Mouse (Mus musculus): Measurements from ENCODE around the gene Kcnab3. TPM values are rescaled to one million over a fixed set of nuclear protein-coding genes. Genes with fewer than 3 reads are reported as not detected.
"Not testable (repeated sequence)": the region's sequence is repeated elsewhere in the genome, so short reads cannot be mapped to it uniquely, and the experiment has no call there.

Kcnab3 gene
- total RNA-seq (2018; cell fraction: chromatin; rRNA removed), result under 1 TPM in 12 of 26 experiments, not detected in 14; 0.38 to 0.98 (median 0.74) TPM
- total RNA-seq (2018; cell fraction: cytosol; rRNA removed), result under 1 TPM in 25 of 26 experiments, not detected in 1; 0.06 to 0.25 (median 0.13) TPM
- 1 to 10 TPM in 1 of 26 experiments, under 1 TPM in 12, not detected in 13; 0.22 to 1.1 (median 0.39) TPM for total RNA-seq (2018; cell fraction: nucleus; rRNA removed)
- 0.11 to 0.33 TPM (median 0.23 TPM) in 3 replicates for polyA plus RNA-seq (2018)

DNA sequence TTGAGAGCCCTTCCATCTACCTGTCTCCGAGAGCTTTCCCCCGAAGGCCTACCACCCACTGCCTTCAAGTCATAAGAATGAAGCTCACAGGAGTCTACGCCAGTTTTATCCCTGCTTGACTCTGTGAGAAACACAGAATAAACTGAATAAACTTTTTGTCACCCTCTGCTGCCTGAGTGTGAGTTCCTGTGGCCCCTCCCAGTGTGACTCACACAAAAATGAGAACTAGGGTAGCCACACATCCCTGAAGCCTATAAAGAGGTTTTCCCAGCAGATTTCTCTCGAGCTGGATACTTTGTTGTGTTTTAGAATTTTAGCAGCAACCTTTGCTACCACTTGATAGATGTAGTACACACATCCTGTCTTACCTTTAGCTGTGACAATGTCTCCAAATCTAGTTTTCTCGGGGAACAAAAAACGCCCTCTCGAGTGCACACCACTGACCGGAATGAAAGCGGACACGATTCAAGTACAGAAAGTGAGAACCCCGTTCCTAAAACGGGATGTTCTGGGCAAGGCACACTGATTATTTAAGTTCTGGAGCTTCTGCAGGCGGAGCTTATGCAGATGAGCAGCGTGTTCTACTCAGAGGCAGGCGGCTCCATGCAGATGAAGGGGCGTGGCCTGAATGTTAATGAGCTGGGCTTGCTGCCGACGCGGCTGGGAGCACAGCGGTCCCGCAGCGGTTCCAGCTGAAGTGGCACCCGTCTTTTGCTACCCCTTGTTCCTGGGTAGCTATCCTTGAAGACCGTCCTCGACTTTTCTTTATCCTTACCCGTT is at the start of gene Kcnab3:
Kcnab3 (plus strand) TSS at position 631 of the 780 bp plus-strand sequence.
- 6% methylated on average over 26 of the region's 26 CpGs for WGBS (ENCODE audit: missing documents)
- H3K4me3 ChIP-seq (ENCODE audit: inconsistent target), result peak within 1 kb of the TSS; percentile 12; the same call in 1 of the 2 replicates
- peak within 1 kb of the TSS; percentile 82 for H3K27ac ChIP-seq

DNA sequence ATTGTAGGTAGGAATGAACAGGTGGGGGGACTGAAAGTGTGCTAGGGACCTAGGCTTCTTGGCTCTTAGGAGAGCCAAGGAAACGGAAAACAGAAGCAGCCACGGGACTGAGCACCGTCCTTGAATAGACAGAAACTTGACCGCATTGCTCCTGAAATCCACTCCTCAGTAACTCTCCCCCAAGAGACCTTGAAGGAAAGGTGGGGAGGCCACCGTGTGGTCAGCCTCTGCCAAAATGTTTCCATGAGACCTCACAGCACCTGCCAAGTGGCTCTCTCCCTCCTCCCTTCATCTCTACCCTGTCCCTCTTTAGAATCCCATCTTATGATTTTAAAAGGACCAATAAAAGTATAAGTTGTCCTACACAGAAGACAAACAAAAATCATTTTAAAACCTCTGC is 48.8 kb upstream of the Kcnab3 start:
- H3K36me3 ChIP-seq (ENCODE audit: inconsistent target), result no peaks in the 10 kb centered on the region
- no peaks in the 10 kb centered on the region for H3K79me2 ChIP-seq (ENCODE audit: inconsistent target)
- no peak overlapping the region for H3K27ac ChIP-seq
- H3K4me3 ChIP-seq (ENCODE audit: inconsistent target), result no peak overlapping the region
- WGBS (ENCODE audit: missing documents), result 89% methylated on average over 2 of the region's 5 CpGs

More for the DNA sequence above, at the start of gene Kcnab3:
- Histone ChIP-seq H3K36me3 (ENCODE audit: inconsistent target) (no peaks in the 10 kb centered on the region), H3K79me2 (ENCODE audit: inconsistent target) (peaks cover 11% of the 10 kb centered on the region)

DNA sequence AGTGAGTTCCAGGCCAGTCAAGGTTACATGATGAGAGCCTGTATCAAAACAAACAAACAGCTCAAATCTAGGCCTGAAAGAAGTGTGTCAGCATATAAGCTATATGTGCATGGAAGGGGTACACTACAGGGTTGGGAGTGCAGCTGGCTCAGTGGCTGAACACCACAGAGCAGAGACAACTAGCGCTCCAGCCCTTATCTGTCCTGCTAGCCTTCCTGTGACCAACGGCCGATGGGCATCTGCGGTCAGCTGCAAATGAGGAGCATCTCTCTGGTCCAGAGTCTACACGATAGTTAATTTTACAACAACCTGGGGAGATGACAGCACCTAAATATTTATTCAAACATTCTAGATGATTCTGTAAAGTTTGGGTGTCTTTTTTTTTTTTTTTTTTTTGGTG is 34.9 kb upstream of the Kcnab3 start:
- H3K4me3 ChIP-seq (ENCODE audit: inconsistent target), result no peak overlapping the region
- H3K36me3 ChIP-seq (ENCODE audit: inconsistent target), result no peaks in the 10 kb centered on the region
- no peaks in the 10 kb centered on the region for H3K79me2 ChIP-seq (ENCODE audit: inconsistent target)
- 99% methylated on average over 5 of the region's 5 CpGs for WGBS (ENCODE audit: missing documents)
- no peak overlapping the region for H3K27ac ChIP-seq

DNA sequence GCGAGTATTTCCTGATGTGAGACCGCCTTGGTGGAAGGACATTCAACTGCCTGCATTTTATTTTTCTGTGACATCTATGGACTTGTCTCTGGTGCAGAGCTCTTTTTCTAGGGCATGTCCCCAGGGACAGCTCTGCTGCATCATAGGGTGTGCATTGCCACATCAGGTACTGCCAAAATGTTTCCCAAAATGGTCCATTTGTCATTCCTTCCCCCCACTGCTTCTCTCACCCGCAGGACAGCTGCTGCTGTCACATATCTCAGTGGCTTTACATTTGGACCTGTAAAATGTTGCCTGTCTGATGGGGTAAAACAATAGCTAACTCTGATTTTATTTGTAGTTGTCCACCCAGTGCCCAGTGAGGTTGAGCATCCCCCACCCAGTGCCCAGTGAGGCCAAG is 30.8 kb upstream of the Kcnab3 start:
- Histone ChIP-seq H3K4me3 (ENCODE audit: inconsistent target) (no peak overlapping the region), H3K79me2 (ENCODE audit: inconsistent target) (no peaks in the 10 kb centered on the region), H3K36me3 (ENCODE audit: inconsistent target) (no peaks in the 10 kb centered on the region), H3K27ac (no peak overlapping the region)
- 83% methylated on average over 3 of the region's 3 CpGs for WGBS (ENCODE audit: missing documents)

DNA sequence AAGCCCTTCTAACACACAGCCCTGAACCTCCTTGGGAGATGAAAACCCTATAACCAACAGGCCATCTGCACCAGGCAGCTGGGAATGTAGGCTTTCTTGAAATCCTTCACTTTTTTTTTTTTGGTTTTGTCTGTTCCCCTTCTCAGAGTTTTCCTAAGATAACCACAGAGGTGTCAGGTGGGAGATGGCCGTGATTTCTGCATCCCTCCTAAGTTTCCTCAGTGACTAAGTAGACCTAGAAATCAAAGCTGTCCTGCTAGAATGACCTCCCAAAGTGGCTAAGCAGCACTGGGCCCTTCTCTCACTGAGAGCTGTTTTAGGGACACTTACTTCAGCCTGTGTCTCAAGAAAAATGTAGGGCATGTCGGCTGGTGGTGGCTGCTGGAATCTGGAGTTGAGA is 28.3 kb upstream of the Kcnab3 start:
- Histone ChIP-seq H3K27ac (no peak overlapping the region), H3K79me2 (ENCODE audit: inconsistent target) (no peaks in the 10 kb centered on the region), H3K4me3 (ENCODE audit: inconsistent target) (no peak overlapping the region), H3K36me3 (ENCODE audit: inconsistent target) (no peaks in the 10 kb centered on the region)
- WGBS (ENCODE audit: missing documents), result 96% methylated on average over 2 of the region's 2 CpGs

DNA sequence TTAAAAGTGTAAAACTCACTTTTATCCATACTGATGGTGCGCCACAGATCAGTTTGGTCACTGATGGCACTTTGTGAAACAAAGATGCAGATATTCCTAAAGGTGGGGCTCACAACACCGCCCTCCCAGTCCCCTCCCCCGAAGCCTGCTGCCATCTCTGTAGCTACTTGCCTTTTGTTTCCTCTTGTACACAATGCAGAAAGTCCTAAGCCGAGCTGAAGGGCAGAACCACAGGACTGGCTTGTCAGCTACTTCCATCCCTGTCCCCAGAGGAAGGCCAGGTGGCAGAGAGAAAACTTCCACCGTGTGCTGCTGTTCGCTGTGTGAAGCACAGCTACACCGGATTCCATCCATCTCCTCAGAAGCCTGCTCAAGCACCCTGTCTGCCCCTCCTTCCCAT is 27.8 kb upstream of the Kcnab3 start:
- no peaks in the 10 kb centered on the region for H3K79me2 ChIP-seq (ENCODE audit: inconsistent target)
- H3K4me3 ChIP-seq (ENCODE audit: inconsistent target), result no peak overlapping the region
- no peaks in the 10 kb centered on the region for H3K36me3 ChIP-seq (ENCODE audit: inconsistent target)
- no peak overlapping the region for H3K27ac ChIP-seq
- WGBS (ENCODE audit: missing documents), result 96% methylated on average over 7 of the region's 7 CpGs

DNA sequence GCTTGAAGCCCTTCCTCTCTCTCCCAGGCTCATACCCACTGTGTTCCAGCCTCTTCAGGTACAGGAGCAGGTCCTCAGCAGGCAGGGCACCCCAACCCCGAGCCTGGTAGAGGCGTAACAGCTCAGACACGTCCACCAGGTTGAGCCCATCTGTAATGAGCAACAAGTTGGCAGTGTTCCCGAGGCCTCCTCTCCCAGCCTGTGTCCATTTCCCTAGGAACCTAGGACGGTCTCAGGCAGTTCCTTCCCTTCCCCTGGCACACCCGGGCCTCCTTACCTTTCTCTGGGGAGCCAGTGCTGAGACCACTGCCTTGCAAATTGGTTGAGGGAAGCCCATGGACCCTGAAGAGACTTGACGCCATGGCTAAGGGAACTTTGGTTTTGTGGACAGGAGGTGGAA is 23.2 kb upstream of the Kcnab3 start:
- no peaks in the 10 kb centered on the region for H3K36me3 ChIP-seq (ENCODE audit: inconsistent target)
- H3K4me3 ChIP-seq (ENCODE audit: inconsistent target), result no peak overlapping the region
- 89% methylated on average over 7 of the region's 7 CpGs for WGBS (ENCODE audit: missing documents)
- no peaks in the 10 kb centered on the region for H3K79me2 ChIP-seq (ENCODE audit: inconsistent target)
- no peak overlapping the region for H3K27ac ChIP-seq

DNA sequence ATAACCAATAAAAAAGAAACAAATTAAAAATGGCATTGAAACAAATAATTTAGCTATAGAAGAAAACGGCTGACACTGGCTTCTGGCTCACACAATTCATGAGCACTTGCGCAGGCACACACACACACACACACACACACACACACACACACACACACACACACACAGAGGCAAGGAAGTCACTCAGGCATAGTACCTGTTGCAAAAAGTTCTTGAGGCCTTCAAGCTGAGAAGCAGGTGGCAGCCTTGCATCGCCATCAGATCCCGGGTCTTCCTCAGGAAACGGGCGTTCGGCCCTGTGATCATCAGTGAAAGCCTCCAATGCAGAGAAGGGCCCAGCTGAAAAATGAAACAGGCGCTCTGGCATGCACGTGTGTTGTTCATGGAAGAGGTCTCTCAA is 20.8 kb upstream of the Kcnab3 start:
- H3K36me3 ChIP-seq (ENCODE audit: inconsistent target), result 0 out of 2 replicates have a peak, but pooled peaks cover 5% of the 10 kb centered on the region
- WGBS (ENCODE audit: missing documents), result 94% methylated on average over 7 of the region's 9 CpGs

DNA sequence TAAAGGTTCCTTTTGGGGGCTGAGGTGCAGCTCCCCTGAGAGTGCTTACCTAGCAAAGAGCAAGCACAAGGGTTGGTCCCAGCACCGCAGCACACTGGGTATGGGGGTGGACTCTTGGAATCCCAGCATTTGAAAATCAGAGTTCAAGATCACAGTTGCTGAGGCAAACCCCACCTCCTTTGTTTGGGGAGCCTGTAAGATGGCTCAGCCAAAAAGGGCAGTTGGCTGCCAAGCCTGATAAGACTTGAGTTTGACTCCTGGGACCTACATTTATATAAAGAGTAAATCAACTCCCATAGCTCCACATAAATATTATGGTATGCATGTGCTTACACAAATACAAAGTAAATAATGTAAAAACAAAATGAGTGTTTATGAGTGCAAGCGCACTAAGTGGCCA is 20.0 kb upstream of the Kcnab3 start:
- Histone ChIP-seq H3K4me3 (ENCODE audit: inconsistent target) (no peak overlapping the region), H3K27ac (no peak overlapping the region), H3K79me2 (ENCODE audit: inconsistent target) (no peaks in the 10 kb centered on the region), H3K36me3 (ENCODE audit: inconsistent target) (0 out of 2 replicates have a peak, but pooled peaks cover 5% of the 10 kb centered on the region)
- 100% methylated on average over 2 of the region's 2 CpGs for WGBS (ENCODE audit: missing documents)

More for the DNA sequence above, 20.8 kb upstream of the Kcnab3 start:
- no peak overlapping the region for H3K27ac ChIP-seq
- no peak overlapping the region for H3K4me3 ChIP-seq (ENCODE audit: inconsistent target)
- no peaks in the 10 kb centered on the region for H3K79me2 ChIP-seq (ENCODE audit: inconsistent target)

DNA sequence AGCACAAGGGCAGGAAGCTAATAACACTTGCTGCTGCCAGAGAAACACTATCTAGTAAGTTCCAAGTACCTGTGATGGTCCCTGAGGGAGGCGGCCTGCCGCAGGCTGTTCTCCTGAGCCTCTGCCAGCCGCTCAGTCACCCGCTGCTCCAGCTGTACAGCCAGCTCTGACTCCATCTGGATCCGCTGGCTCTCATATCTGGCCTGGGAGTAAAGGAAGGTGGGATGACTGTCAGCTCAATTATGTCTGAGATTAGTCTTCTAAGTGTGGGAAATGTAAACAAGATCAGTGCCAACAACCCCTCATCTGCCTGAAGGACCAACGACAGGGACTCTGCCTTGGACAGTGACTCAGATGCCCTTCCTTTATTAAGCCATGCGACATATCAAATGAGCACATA is 14.8 kb upstream of the Kcnab3 start:
- Histone ChIP-seq H3K36me3 (ENCODE audit: inconsistent target) (0 out of 2 replicates have a peak, but pooled peaks cover 5% of the 10 kb centered on the region), H3K79me2 (ENCODE audit: inconsistent target) (no peaks in the 10 kb centered on the region), H3K4me3 (ENCODE audit: inconsistent target) (no peak overlapping the region), H3K27ac (no peak overlapping the region)
- 96% methylated on average over 7 of the region's 7 CpGs for WGBS (ENCODE audit: missing documents)

DNA sequence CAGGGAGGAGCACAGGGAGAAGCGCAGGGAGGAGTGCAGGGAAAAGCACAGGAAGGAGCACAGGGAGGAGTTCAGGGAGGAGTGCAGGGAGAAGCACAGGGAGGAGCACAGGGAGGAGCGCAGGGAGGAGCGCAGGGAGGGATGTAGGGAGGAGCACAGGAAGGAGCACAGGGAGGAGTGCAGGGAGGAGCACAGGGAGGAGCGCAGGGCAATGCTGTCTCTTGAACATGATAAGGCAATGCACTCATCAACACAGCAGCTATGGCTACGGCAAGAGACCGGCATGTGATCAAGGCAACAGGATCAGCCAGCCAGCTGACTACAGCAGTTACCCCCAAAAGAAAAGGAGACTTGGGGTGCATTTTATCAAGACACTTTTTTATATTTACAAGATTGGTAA is 9.7 kb upstream of the Kcnab3 start:
- Histone ChIP-seq H3K79me2 (ENCODE audit: inconsistent target) (no peaks in the 10 kb centered on the region), H3K4me3 (ENCODE audit: inconsistent target) (no peak overlapping the region), H3K27ac (no peak overlapping the region), H3K36me3 (ENCODE audit: inconsistent target) (no peaks in the 10 kb centered on the region)
- WGBS (ENCODE audit: missing documents), result 97% methylated on average over 6 of the region's 6 CpGs

DNA sequence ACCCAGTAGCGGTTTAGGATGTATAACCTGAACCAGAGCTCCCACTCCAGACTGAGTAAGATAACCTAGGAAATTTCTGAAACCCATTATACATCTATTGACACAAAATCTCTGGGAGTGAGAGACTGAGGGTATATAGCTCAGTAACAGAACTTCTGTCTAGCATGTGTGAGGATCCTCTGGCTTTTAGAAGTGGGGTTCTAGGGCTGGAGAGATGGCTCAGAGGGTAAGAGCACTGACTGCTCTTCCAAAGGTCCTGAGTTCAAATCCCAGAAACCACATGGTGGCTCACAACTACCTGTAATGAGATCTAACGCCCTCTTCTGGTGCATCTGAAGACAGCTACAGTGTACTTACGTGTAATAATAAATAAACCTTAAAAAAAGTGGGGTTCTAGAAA is 8.1 kb upstream of the Kcnab3 start:
- not testable (repeated sequence) for H3K27ac ChIP-seq; H3K4me3 ChIP-seq (ENCODE audit: inconsistent target); H3K79me2 ChIP-seq (ENCODE audit: inconsistent target); H3K36me3 ChIP-seq (ENCODE audit: inconsistent target)
- 95% methylated on average over 3 of the region's 3 CpGs for WGBS (ENCODE audit: missing documents)

DNA sequence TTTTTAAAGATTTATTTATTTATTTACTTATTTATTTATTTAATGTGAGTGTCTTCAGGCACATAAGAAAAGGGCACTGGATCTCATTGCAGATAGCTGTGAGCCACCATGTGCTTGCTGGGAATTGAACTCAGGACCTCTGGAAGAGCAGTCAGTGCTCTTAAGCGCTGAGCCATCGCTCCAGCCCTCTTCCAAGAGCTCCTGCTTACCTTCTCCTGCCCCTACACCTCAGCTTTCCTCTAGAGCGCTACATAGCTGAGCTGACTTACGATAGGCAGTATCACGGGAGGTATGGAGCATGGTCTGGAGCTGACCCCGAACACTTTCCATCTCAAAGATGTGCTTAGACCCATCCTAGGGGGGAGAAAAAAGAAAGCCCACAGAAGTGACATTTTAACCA is 4.5 kb upstream of the Kcnab3 start:
- Histone ChIP-seq H3K79me2 (ENCODE audit: inconsistent target) (peaks cover 11% of the 10 kb centered on the region), H3K36me3 (ENCODE audit: inconsistent target) (no peaks in the 10 kb centered on the region), H3K4me3 (ENCODE audit: inconsistent target) (no peak overlapping the region), H3K27ac (no peak overlapping the region)
- 100% methylated on average over 6 of the region's 6 CpGs for WGBS (ENCODE audit: missing documents)

DNA sequence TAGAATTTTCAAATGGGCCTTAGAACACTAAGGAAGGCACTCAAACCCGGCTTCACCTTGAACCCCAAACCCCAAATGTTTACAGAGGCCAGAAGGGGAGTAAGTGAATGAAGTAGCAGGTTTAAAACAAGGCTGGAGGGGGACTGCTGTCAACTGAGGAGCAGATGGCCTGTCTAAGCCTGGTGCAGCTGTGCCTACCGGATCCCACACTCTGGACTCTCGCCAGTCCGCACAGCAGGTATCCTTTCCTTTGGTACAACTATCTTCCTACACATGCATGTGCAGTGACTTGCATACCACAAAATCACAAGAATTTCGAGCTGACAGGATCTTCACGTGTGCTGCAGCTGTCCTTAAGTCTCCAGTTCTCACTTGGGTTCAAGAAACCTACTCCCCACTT is 4.0 kb upstream of the Kcnab3 start:
- WGBS (ENCODE audit: missing documents), result 73% methylated on average over 6 of the region's 6 CpGs

DNA sequence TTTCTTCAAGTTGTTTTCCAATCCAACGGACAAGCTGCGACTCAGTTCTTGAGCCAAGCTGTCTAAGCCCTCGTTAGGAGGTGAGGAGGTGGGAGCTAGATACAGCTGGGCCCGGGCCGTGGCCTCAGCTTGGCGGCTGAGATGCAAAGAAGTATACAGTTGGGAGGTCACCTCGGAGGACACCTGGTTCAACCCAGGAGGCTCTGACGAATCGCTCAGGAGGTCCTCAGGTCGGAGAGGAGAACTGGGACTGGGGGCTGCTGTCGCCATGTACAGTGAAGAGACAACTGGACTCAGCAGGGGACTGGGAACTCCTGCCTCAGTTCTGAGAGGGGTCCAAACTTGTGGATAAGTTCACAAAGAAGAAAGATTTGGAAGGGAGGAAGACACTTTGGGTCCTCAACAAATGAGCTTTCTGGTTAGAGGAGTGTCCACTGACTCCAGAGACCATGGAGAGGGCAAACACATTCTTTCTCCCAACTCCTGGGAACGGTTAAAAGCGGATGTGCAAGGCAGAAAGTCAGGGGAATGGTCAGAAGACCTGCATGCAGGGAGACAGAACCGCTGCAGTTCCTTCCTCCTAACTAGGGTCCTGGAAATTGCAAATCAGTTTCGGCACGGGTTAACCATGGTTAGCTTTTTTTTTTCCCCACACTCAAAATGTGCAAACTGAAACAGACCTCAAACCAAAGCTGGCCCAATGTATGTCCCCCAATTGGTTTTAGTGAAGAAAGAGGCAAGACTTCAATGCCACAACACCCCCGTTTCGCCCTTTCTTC is 3.2 kb upstream of the Kcnab3 start:
- WGBS (ENCODE audit: missing documents), result 24% methylated on average over 18 of the region's 18 CpGs
- Histone ChIP-seq H3K27ac (peak overlapping the region; percentile 82), H3K4me3 (ENCODE audit: inconsistent target) (peak overlapping the region; percentile 94), H3K79me2 (ENCODE audit: inconsistent target) (peaks cover 11% of the 10 kb centered on the region), H3K36me3 (ENCODE audit: inconsistent target) (no peaks in the 10 kb centered on the region)

More for the DNA sequence above, 4.0 kb upstream of the Kcnab3 start:
- Histone ChIP-seq H3K79me2 (ENCODE audit: inconsistent target) (peaks cover 11% of the 10 kb centered on the region), H3K4me3 (ENCODE audit: inconsistent target) (no peak overlapping the region), H3K36me3 (ENCODE audit: inconsistent target) (no peaks in the 10 kb centered on the region), H3K27ac (no peak overlapping the region)

Measured in macrophage (primary cell).